ENCODE assay signal across 13 mouse cellular contexts in the genomic region with DNA sequence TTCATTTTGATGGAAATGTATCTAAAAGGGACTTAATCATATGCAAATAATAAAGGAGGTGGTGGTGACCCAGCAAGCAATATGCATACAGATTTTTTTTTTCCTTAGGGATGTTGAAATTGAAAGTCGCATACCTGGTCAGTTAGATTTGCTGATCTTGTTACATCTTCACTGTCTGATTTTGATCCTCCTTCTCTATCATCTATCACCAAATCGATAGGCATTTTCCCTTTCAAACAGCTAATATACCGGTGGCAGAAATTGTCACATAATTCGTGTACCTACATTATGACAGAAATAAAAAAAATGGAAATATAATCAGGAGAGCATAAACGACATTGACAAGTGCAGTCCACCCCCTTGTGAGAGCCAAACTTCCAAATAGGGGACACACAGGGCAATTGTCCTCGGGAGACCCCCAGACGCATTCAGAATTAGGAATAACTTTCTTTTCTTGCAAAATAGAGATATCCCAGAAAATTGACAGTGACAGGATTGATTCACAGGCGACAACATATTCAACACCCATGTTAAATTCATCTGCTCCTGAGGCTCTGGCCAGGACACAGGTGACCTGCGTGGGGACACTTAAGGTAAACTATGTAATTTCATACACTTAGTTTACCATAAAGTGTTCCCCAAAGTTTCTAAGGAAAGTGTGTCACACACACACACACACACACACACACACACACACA. TPM values are rescaled to one million over a fixed set of nuclear protein-coding genes. Genes with fewer than 3 reads are reported as not detected.
A peak's percentile ranks its signal among the peaks of the same experiment; 100 is the strongest.
DNase-seq lines count a peak whose midpoint lies in the region; ATAC-seq lines count a peak whose summit lies in the region.
"Had no signal": no experiment of that assay in that cellular context is flagged by ENCODE, and none has a peak within 500 bp of the region (broad histone marks: within the 10 kb centered on the region; RNA-seq: fewer than 3 reads in every experiment).

No protein-coding gene starts in this region.

- 0 out of 2 replicates have a peak overlapping the region, but pooled peaks have one; percentile 39 for H3K27ac ChIP-seq in heart, embryonic 12.5 days (ENCODE audit: poor library complexity, severe bottlenecking)
- H3K27ac ChIP-seq in embryonic facial prominence, embryonic 14.5 days (replicated peaks; ENCODE audit: low read depth, low read length) = no peak overlapping the region; the same call in 1 of the 2 replicates
- H3K27ac ChIP-seq in limb, embryonic 10.5 days = 0 out of 2 replicates have a peak overlapping the region, but pooled peaks have one; percentile 79
- H3K27ac ChIP-seq: liver, embryonic 12.5 days had no signal

- 39% methylated on average over 9 of the region's 9 CpGs for WGBS in heart, embryonic 12.5 days
- WGBS in embryonic facial prominence, embryonic 14.5 days = 49% methylated on average over 9 of the region's 9 CpGs
- WGBS in limb, embryonic 10.5 days = 44% methylated on average over 9 of the region's 9 CpGs

- peak overlapping the region; percentile 85 for H3K9ac ChIP-seq in heart, embryonic 12.5 days
- peak overlapping the region; percentile 98 for H3K9ac ChIP-seq in embryonic facial prominence, embryonic 14.5 days (ENCODE audit: low read depth, low read length)
- H3K9ac ChIP-seq: liver, embryonic 12.5 days had no signal

- no peak for DNase-seq in heart, postnatal 25 days (ENCODE audit: low spot score)
- DNase-seq in 3T3-L1 (ENCODE audit: low read depth, low spot score) = peak; percentile 16
- DNase-seq in embryonic facial prominence, embryonic 14.5 days (ENCODE audit: low spot score) = no peak
- no peak for DNase-seq in limb, embryonic 10.5 days (ENCODE audit: low spot score)
- no peak for DNase-seq in gastrocnemius, postnatal 36 days
- DNase-seq in right cerebral cortex, adult 2 months (ENCODE audit: low spot score in 2 of 2) = no peak
- DNase-seq in gastrocnemius, postnatal 14 days = no peak
- DNase-seq: spleen, adult 18-20 months; thymus, postnatal 4 days had no signal

- peaks cover 56% of the 10 kb centered on the region for H3K4me1 ChIP-seq in heart, embryonic 12.5 days (replicated peaks)
- peaks cover 14% of the 10 kb centered on the region for H3K4me1 ChIP-seq in embryonic facial prominence, embryonic 14.5 days (ENCODE audit: control insufficient read depth, insufficient read depth, low read length)
- peaks cover 85% of the 10 kb centered on the region for H3K4me1 ChIP-seq in limb, embryonic 10.5 days

- ATAC-seq in heart, embryonic 12.5 days (ENCODE audit: insufficient number of reproducible peaks, low FRiP score) = no peak
- no peak for ATAC-seq in embryonic facial prominence, embryonic 14.5 days (ENCODE audit: low read depth)
- ATAC-seq: activated CD4-positive, CD25-positive, alpha-beta regulatory T cell, adult 4 months; liver, embryonic 12.5 days had no signal

- peaks cover 47% of the 10 kb centered on the region for H3K36me3 ChIP-seq in heart, embryonic 12.5 days
- peaks cover 34% of the 10 kb centered on the region for H3K36me3 ChIP-seq in embryonic facial prominence, embryonic 14.5 days (ENCODE audit: control insufficient read depth, insufficient read depth, low read length)
- H3K36me3 ChIP-seq in limb, embryonic 10.5 days = peaks cover 60% of the 10 kb centered on the region

- intact Hi-C loops in heart, postnatal 25 days (cut with DNase I) = no loop called here
- intact Hi-C loops in gastrocnemius, postnatal 36 days (cut with DNase I) = no loop called here
- intact Hi-C loops in gastrocnemius, postnatal 14 days (cut with DNase I; ENCODE audit: low total_unique reads) = no loop called here

- no peaks in the 10 kb centered on the region for H3K9me3 ChIP-seq in heart, embryonic 12.5 days (replicated peaks)
- no peaks in the 10 kb centered on the region for H3K9me3 ChIP-seq in embryonic facial prominence, embryonic 14.5 days (ENCODE audit: control insufficient read depth, low read length)
- H3K9me3 ChIP-seq in limb, embryonic 10.5 days (replicated peaks) = no peaks in the 10 kb centered on the region
- H3K9me3 ChIP-seq: liver, embryonic 12.5 days had no signal

- H3K4me3 ChIP-seq in heart, embryonic 12.5 days = 0 out of 2 replicates have a peak overlapping the region, but pooled peaks have one; percentile 45
- peak overlapping the region; percentile 29; the same call in 1 of the 2 replicates for H3K4me3 ChIP-seq in embryonic facial prominence, embryonic 14.5 days (ENCODE audit: low read depth, low read length)
- peak overlapping the region; percentile 42; the same call in 1 of the 2 replicates for H3K4me3 ChIP-seq in limb, embryonic 10.5 days
- H3K4me3 ChIP-seq: liver, embryonic 12.5 days; myocyte had no signal

- no peaks in the 10 kb centered on the region for H3K27me3 ChIP-seq in heart, embryonic 12.5 days (replicated peaks)
- peaks cover 44% of the 10 kb centered on the region for H3K27me3 ChIP-seq in embryonic facial prominence, embryonic 14.5 days (replicated peaks; ENCODE audit: control insufficient read depth, insufficient read depth, low read length)
- H3K27me3 ChIP-seq in limb, embryonic 10.5 days (ENCODE audit: low read depth, poor library complexity, severe bottlenecking) = peaks cover 71% of the 10 kb centered on the region

- peak overlapping the region; percentile 100 for H3K4me2 ChIP-seq in heart, embryonic 12.5 days
- peak overlapping the region; percentile 90 for H3K4me2 ChIP-seq in embryonic facial prominence, embryonic 14.5 days (ENCODE audit: low read depth, low read length)

RNA-seq across cellular contexts. Expression of gene Meis1, which starts 7.5 kb away (rescaled TPM):
- 75.9 and 81.4 TPM in 2 replicates for polyA plus RNA-seq in heart, embryonic 12.5 days (2016; fragmentation: Nextera tagmentation; extraction: Ambion mirVana)
- total RNA-seq in heart, postnatal 25 days (2021) = 10 to 100 TPM; 26.5 to 31.4 TPM
- polyA plus RNA-seq in embryonic facial prominence, embryonic 14.5 days (2014; fragmentation: Nextera tagmentation; extraction: Ambion mirVana) = 46.3 and 51.5 TPM in 2 replicates
- 109 and 119 TPM in 2 replicates for polyA plus RNA-seq in limb, embryonic 10.5 days (2016; fragmentation: Nextera tagmentation; extraction: Ambion mirVana)
- 1 to 10 TPM; 2.8 to 4.0 TPM for total RNA-seq in gastrocnemius, postnatal 36 days (2021)
- 1 to 10 TPM; 4.1 to 4.5 TPM for total RNA-seq in gastrocnemius, postnatal 14 days (2021)

Comparison
In these comparisons a context has a peak if more than half of its experiments do, and no peak if none do; other contexts are left out.
1. RNA of gene Meis1, which starts 7.5 kb away (total RNA-seq): 26.5 to 31.4 TPM in heart, postnatal 25 days; 4.1 to 4.5 TPM in gastrocnemius, postnatal 14 days and 2.8 to 4.0 TPM in gastrocnemius, postnatal 36 days; every median in the first group is over 4 times any median in the second.
2. Peak in every context shown above with its lines, with median percentiles within 50 percentile points of each other: H3K4me3 ChIP-seq.